Mouse (Mus musculus) kidney, adult 2 months (tissue): ENCODE results near the gene Kcnk10.

Source experiments
- CTCF ChIP-seq: fragments of 200-500 bp; conservative IDR thresholded peaks from 2 replicates; pipeline ENCODE4 v1.5.1; 2011; ENCODE audit warnings: low read depth, mild to moderate bottlenecking, control low read depth, low read length, moderate library complexity, mixed read lengths; ENCODE audit not compliant: insufficient read depth, insufficient read length
- POLR2A ChIP-seq: fragments of 200-500 bp; IDR thresholded peaks from one replicate; pipeline ENCODE4 v1.6.1; 2011; ENCODE audit warnings: low read depth, low read length, control low read depth

GRCm38 (mm10) chr12:98519866-98520567, 58.1 kb downstream of the Kcnk10 start:
- TF ChIP-seq POLR2A (no peak), CTCF (no peak)
